Mouse (Mus musculus) urinary bladder, postnatal 4 days (tissue): ENCODE results near the gene Srrm4.

ENCODE experiments used
- DNase-seq, 2 experiments: peaks; one replicate each; pipeline ENCODE4 v3.0.0; 2021 to 2022; ENCODE audit warnings: low spot score in 2 of 2

Srrm4 gene

GRCm38 (mm10) chr5:116591346-116592048 is at the start of gene Srrm4:
Gene Srrm4 (minus strand): TSS chr5:116591817.
- DNase-seq: peak; percentile 38 to 78

GRCm38 (mm10) chr5:116592801-116593430 is 1.3 kb upstream of the Srrm4 start:
- DNase-seq: no peak

DNA sequence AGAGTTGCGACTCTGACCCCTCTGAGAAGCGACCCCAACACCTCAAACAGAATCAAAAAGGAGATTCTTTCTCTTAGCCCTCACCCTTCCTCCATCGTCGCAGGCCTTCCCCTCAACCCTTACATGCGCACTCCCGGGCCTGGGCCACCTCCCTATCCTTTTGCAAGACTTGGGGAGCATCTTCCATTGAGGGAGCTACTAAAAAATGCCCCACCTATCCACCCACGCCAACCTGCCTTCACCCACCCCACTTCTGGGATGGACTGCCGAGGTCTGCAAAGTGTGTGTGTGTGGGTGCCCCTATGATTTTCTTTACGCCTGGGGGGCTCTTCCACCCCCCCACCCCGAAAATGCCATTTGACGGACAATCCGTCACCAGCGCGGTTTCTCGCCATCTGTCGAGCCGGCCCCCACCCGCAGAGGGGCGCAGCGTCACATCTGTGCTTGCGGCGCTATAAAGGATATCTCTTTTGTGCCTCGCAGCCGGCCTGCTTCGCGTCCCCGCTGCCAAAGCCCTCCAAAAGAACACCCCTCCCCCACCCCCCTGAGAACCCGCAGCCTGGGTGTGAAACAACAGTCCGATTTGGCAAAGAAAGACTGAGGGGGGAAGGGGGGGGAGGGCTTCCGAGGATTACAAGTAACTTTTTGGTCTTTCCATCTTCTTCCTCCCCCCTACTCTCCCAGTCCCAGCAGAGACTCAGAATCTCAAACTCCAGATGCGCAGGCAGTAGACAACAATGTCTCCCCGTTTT is 608 bp upstream of the Srrm4 start:
- no peak for DNase-seq

DNA sequence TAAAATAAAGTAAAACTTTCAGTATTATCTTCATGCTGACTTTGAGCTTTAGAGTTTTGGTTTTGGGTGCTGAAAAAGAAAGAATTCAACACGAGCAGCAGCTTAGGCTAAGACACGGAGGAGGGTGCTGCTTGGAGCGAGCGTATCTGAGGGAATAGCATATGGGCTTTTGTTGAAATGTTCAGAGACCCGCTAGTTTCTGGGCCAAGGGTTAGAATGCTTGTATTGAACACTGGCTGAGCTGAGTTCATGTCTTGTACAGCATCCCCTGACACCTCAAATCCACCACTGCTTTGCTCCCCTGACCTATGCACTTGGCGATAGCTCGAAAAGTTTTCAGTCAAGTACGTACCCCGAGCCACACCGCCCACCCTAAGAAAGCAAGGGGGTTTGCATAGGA is 919 bp downstream of the Srrm4 start:
- DNase-seq: no peak

DNA sequence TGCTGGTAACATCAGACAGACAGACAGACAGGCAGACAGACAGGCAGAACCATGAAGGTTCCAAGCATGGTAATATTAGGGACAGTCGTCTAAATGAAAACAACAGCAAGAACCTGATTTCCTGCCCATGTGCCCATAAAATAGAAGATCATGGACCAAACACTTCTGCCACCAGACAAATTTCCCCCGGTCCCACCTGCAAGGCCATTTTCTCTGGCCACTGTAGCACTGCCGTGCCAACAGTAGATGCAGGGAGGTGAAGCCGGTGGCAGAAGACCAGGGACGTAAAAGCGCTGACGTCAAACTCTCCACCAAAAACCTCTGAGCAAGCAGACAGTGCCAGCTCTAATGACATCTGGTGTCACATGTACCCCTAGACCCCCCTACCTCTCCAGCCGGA is 2.0 kb downstream of the Srrm4 start:
- DNase-seq: no peak

DNA sequence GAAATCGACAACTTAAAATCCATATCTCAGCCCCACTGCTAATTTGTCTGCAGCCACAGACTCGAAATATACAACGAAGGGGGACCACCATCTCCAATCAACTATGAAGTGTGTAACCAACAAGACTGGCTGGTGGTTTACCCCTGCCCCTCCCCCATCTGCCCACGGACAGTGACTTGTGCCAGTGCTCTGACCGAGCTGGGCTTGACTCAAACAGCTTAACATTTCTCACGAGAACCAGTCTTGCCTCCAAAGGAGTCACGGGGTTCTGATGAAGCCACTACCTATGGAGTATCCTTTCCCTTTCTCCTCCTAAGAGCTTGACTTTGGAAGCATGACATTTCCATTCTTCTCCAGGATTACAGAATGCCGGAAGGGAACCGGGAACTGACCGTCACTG is 2.8 kb downstream of the Srrm4 start:
- no peak for DNase-seq

DNA sequence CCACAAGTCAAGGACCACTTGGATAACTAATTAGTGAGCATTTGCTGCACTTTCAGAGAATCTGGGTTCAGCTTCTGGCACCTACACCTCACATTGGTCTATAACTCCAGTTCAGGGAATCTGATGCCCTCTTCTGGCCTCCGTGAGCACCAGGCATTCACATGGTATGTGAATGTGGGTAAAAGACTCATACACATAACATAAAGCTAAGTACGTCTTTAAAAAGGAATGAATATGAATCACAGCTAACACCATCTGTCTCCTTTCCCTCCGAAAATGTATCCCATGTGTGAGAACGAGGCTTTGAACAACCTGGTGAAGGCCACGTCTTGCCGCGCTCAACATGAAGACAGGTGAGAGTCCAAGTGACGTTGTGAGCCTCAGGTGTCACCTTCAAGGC is 12.1 kb downstream of the Srrm4 start:
- DNase-seq: no peak

DNA sequence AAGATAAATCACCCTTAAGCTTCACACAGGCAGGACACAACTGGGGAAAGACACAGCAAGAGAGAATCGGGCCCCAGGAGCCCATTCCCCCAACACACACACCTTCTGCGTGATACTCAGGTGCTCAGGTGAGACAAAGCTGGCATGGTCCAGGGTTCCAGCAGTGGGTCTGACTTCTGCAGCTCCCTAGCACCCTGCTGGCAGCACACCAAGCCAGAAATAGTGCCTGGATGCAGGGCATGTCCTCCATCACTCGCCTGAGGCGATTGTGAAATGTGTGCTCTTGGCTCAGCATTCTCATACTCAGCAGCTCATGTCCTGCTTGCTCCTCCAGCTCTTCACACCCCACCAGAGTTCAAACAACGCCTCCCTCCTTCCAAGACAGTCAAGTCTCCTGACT is 14.5 kb downstream of the Srrm4 start:
- no peak for DNase-seq

DNA sequence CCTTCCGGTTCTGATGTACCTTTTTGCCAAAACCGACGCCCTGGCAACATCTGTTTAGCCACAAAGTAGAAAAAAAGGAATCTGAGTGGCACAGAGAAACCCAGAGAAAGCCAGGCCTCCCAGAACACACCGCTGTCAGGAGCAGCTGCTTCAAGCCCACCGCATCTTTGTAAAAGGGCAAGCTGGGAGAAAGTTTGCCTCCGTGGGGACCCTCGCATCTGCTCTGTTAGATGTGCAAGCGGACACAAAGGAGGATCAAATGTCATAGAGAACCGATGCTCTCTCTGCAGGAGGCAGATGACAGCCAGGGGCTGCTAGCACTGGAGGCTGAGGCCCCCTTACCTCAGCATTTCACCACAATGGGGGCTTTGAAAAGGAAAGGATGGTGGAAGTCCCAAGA is 18.3 kb downstream of the Srrm4 start:
- DNase-seq: no peak

DNA sequence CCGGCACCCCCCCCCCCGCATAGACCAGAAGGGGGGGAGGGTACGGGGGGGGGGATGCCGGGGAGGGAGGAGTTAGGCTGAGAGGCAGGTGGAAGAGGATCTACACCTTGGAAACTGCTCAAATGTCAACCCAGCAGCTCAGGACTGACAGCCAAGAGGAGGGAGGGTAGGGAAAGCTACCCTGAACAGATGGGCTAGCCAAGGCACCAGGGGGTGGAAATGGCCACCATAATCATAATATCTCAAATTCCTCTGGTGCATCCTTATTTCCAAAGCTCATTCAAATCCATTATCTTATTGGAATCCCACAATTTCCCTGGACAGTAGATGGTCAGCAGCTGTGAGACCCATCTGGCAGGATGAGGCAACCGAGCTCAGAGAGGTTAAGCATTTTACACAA is 19.7 kb downstream of the Srrm4 start:
- DNase-seq: no peak

- no peak for DNase-seq
Measured at GRCm38 (mm10) chr5:116571232-116571861, 20.3 kb downstream of the Srrm4 start.

DNA sequence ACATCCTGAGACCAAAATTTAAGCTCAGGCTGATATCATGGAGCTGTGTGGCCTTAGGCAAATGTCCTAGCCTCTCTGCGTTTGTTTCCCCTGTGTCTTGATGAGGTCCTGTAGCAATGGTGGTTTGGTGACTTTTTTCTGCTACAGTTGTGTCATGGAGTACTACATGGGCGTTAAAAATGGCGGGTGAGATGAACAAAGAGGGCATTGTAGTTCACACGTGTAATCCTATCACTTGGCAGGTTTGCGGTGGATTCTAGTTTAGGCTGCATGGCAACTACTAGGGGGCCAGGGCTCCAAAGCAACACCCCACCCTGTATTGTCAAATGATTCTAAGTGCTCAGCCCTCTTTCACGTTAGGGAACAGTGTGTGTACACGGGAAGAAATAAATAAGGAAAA is 21.1 kb downstream of the Srrm4 start:
- no peak for DNase-seq

- no peak for DNase-seq
Measured at GRCm38 (mm10) chr5:116569629-116570028, 22.0 kb downstream of the Srrm4 start.

GRCm38 (mm10) chr5:116568050-116568449 is 23.6 kb downstream of the Srrm4 start:
- no peak for DNase-seq

DNA sequence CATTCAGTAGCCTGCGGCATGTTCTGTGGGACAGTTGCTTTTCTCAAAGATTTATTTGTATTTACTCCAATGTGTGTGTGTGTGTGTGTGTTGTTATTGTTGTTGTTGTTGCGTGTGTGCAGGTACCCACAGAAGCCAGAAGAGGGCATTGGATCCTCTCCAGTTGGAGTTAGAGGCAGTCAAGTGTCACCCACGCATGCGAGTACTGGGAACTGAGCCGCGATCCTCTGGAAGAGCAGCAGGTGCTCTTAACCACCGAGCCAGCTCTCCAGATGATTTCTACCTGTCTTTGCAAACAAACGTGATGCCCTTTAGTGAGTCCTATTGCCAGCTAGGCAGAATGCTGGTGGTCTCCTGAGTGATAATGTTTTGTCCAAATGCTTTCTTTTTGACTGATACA is 24.3 kb downstream of the Srrm4 start:
- no peak for DNase-seq

GRCm38 (mm10) chr5:116566385-116567045 is 25.1 kb downstream of the Srrm4 start:
- DNase-seq: no peak

DNA sequence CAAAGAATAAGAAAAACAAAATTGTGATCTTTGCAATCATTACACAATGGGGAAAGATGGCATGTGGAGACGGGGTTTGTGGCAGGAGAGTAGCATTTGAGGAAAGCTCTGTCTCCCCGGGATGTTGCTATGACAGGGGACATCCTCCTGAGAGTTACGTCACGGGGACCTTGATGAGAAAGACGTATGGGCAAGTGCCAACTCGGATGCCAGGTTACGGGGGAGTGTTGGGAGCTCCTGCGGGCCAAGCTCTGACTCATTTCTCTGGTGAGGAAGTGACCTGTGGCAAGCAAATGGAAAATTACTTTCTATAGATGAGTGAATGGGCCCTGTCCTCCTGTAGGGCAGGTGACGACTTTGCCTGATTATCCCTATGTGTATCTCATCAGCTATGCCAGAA is 26.0 kb downstream of the Srrm4 start:
- no peak for DNase-seq

- DNase-seq: no peak
Measured at GRCm38 (mm10) chr5:116564391-116564790, 27.2 kb downstream of the Srrm4 start.

DNA sequence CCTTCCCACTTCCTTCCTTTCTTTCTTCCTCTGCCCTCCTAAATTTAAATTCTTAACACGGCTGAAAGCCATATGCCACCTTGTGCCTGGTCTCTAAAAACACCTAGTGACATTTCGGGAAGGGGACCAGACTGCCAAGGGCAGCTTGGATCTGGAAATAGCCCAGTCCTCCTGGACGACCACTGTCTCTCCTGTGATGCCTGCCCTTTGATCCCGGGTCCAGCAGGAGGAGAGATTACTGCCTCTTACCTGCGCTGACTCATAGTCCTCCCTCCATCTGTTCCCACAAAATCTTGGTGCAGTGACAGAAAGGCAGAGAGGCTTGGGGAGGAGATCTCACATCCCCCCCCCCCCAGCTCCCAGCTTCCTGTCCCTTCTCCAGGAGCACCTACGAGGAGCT is 27.9 kb downstream of the Srrm4 start:
- no peak for DNase-seq

DNA sequence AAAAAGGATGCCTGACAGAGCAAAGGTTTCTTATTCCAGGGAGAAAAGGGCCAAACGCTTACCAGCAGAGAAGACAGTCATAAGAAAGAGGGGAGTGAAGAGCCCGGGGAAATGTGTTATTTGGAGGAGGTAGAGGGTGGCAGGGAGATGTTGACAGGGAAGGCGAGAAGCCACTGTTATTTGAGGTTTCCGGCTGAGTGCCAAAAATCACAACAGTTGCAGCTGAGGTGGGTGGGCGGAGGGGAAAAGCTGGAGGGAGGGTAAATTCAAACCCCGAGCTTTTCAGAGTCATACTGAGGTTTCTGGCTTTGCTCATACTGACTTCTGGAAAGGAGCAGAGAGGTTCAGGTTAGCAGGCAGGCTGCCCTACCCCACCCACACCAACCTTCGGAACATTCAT is 32.5 kb downstream of the Srrm4 start:
- no peak for DNase-seq

GRCm38 (mm10) chr5:116556614-116557013 is 35.0 kb downstream of the Srrm4 start:
- no peak for DNase-seq

- DNase-seq: no peak
Measured at GRCm38 (mm10) chr5:116553868-116554267, 37.7 kb downstream of the Srrm4 start.
